Mouse (Mus musculus): ENCODE data around the gene Mlst8. TPM values are rescaled to one million over a fixed set of nuclear protein-coding genes. Genes with fewer than 3 reads are reported as not detected.

Gene Mlst8
- 47.1 and 53.7 TPM in 2 replicates for polyA plus RNA-seq (2012; rRNA removed)

- DNase-seq (ENCODE audit: low read depth): peak; percentile 98
- peak; percentile 91 for TF ChIP-seq CTCF (IDR thresholded peaks at IDR 0.05; ENCODE audit: borderline replicate concordance, extremely low read depth, insufficient read depth, insufficient read length)
- peak; percentile 51; the same call in 1 of the 2 replicates for TF ChIP-seq POLR2A (IDR thresholded peaks at IDR 0.05; ENCODE audit: borderline replicate concordance, extremely low read depth, insufficient read depth, insufficient read length, poor library complexity, severe bottlenecking)
These were observed at the start of gene Mlst8 for GRCm38 (mm10) chr17:24478663-24479380. TSS of gene Mlst8 (minus strand) at chr17:24479078.

- no peak for DNase-seq (ENCODE audit: low read depth)
- TF ChIP-seq CTCF (IDR thresholded peaks at IDR 0.05; ENCODE audit: borderline replicate concordance, extremely low read depth, insufficient read depth, insufficient read length): no peak
- TF ChIP-seq POLR2A (IDR thresholded peaks at IDR 0.05; ENCODE audit: borderline replicate concordance, extremely low read depth, insufficient read depth, insufficient read length, poor library complexity, severe bottlenecking): no peak
These were observed 49.7 kb upstream of the Mlst8 start for GRCm38 (mm10) chr17:24528560-24528918.

- TF ChIP-seq POLR2A (IDR thresholded peaks at IDR 0.05; ENCODE audit: borderline replicate concordance, extremely low read depth, insufficient read depth, insufficient read length, poor library complexity, severe bottlenecking) (peak; percentile 89; the same call in 1 of the 2 replicates), CTCF (IDR thresholded peaks at IDR 0.05; ENCODE audit: borderline replicate concordance, extremely low read depth, insufficient read depth, insufficient read length) (no peak)
- DNase-seq (ENCODE audit: low read depth): peak; percentile 100
These were observed 49.1 kb upstream of the Mlst8 start, which contains the start of gene Traf7 for GRCm38 (mm10) chr17:24527723-24528559. TSS of gene Traf7 (minus strand) at chr17:24527938.

GRCm38 (mm10) chr17:24527315-24527714 lies 48.4 kb upstream of the Mlst8 start:
- no peak for DNase-seq (ENCODE audit: low read depth)
- TF ChIP-seq POLR2A (IDR thresholded peaks at IDR 0.05; ENCODE audit: borderline replicate concordance, extremely low read depth, insufficient read depth, insufficient read length, poor library complexity, severe bottlenecking) (no peak), CTCF (IDR thresholded peaks at IDR 0.05; ENCODE audit: borderline replicate concordance, extremely low read depth, insufficient read depth, insufficient read length) (no peak)

- no peak for DNase-seq (ENCODE audit: low read depth)
- TF ChIP-seq POLR2A (IDR thresholded peaks at IDR 0.05; ENCODE audit: borderline replicate concordance, extremely low read depth, insufficient read depth, insufficient read length, poor library complexity, severe bottlenecking): no peak
- TF ChIP-seq CTCF (IDR thresholded peaks at IDR 0.05; ENCODE audit: borderline replicate concordance, extremely low read depth, insufficient read depth, insufficient read length): no peak
These were observed 45.9 kb upstream of the Mlst8 start for GRCm38 (mm10) chr17:24524734-24525133.

DNA sequence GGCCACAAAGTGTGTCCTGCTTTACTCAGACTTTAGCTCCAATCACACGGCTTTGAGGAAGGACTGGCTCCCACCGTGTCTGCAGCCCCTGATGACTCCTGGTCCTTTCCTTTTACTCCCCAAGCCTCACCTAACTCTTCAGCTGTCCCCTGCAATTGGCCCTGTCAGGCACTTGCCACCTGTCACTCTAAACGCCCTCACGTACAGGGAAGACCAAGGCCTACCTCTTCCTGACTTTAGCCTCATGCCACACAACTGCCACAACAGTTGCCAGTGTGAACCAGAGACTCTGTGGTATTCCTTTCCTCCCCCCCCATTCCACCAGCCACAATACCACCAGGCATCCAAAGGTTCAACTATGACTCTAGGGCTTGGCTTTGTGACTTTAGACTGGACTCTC lies 41.6 kb upstream of the Mlst8 start:
- DNase-seq (ENCODE audit: low read depth): no peak
- TF ChIP-seq POLR2A (IDR thresholded peaks at IDR 0.05; ENCODE audit: borderline replicate concordance, extremely low read depth, insufficient read depth, insufficient read length, poor library complexity, severe bottlenecking): no peak
- TF ChIP-seq CTCF (IDR thresholded peaks at IDR 0.05; ENCODE audit: borderline replicate concordance, extremely low read depth, insufficient read depth, insufficient read length): no peak

DNA sequence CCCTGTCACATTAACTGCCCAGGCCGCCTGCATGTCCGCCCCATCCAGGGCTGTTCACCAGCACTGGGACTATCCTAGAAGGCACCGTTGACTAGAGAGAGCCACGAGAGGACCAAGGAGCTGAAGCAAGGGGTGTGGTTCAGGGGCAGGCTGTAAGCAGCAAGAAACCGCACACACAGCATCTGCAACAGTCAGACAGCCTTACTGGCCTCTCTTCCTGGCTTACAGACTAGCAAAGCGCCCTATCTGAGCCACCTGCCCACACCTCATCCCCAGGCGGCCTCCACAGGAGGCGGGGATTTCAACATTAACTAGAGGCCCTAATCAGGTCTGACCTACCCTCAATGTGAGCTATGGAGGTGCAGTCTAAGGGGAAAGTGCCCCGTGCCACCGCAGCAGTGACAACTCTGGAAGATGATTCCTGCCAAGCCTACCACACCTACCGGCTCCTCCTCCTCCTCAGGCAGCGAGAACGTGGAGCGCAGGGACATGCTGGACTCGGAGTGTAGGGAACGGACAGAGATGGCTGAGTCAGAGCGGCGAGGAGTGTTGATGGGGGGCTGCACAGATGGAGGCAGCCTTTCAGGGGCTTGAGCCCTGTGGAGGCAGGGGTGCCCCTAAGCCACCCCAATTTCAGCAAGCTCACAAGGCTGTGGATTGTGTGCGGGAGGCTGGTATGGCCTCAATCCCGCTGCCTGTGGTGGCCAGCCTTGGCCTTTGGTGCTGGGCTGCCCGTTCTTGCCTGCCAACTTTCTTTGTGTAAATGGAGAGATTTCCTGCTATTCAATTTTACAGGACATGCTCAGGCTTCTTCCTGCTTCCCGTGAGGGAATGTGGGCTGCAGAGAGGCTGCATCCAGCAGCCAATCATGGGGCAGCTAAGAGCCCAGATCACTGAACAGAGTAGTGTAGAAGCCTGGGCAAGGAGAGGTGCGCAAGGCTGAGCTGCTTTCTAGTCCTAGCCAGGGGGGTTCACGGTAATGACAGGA lies 35.7 kb upstream of the Mlst8 start:
- DNase-seq (ENCODE audit: low read depth): no peak

DNA sequence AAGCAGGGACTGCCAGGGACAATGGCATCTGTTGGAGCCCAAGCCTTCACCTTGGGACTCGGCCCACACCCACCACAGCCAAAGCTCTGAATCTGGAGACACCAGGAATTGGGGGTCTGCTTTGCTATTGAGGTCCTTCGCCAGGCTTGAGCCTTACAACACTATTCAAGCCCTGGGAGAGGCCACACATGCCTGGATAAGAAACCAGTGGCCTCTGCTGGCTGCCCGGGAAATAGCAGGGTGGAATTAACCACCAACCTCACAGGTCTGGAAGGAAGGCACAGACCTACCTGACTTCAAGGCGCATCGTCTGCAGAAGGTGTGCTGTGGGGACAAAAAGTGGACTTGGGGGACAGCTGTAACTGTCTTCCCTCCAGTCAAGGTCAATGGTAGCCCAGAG lies 34.7 kb upstream of the Mlst8 start:
- DNase-seq (ENCODE audit: low read depth): peak; percentile 72
- TF ChIP-seq CTCF (IDR thresholded peaks at IDR 0.05; ENCODE audit: borderline replicate concordance, extremely low read depth, insufficient read depth, insufficient read length) (peak; percentile 82), POLR2A (IDR thresholded peaks at IDR 0.05; ENCODE audit: borderline replicate concordance, extremely low read depth, insufficient read depth, insufficient read length, poor library complexity, severe bottlenecking) (no peak)

More for the DNA sequence above, 35.7 kb upstream of the Mlst8 start:
- TF ChIP-seq CTCF (IDR thresholded peaks at IDR 0.05; ENCODE audit: borderline replicate concordance, extremely low read depth, insufficient read depth, insufficient read length) (no peak), POLR2A (IDR thresholded peaks at IDR 0.05; ENCODE audit: borderline replicate concordance, extremely low read depth, insufficient read depth, insufficient read length, poor library complexity, severe bottlenecking) (no peak)

DNA sequence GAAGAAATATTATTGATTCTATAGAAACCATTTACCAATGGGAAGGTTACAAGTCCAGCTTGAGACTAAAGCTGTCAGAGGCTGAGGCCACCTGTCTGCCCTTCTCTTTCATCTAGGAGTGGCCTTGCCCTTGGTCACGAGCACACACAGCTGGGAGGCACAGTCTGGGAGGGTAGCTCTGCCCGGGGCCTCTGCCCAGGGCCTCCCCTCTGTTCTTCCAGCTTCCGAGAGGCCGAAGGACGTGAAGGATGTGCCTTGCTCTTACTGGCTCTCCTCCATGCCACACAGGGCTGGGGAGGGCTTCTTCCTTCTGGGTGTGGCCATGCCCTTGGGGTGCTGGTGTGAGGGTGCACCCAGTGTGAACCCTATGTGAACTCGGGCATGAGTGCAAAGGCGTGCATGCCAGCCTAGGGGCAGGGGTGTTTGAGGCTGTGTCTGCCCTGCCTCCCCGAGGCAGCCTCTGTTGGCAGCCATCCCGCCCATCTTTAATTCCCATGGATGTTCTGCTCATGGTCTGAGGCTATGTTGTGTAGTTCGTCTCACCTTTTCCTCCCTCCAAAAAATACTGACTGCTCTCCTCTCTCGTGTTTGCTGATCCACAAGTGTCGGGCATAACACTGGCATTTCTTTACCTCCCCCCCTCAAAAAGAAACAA lies 29.1 kb upstream of the Mlst8 start:
- TF ChIP-seq POLR2A (IDR thresholded peaks at IDR 0.05; ENCODE audit: borderline replicate concordance, extremely low read depth, insufficient read depth, insufficient read length, poor library complexity, severe bottlenecking) (no peak), CTCF (IDR thresholded peaks at IDR 0.05; ENCODE audit: borderline replicate concordance, extremely low read depth, insufficient read depth, insufficient read length) (no peak)

DNA sequence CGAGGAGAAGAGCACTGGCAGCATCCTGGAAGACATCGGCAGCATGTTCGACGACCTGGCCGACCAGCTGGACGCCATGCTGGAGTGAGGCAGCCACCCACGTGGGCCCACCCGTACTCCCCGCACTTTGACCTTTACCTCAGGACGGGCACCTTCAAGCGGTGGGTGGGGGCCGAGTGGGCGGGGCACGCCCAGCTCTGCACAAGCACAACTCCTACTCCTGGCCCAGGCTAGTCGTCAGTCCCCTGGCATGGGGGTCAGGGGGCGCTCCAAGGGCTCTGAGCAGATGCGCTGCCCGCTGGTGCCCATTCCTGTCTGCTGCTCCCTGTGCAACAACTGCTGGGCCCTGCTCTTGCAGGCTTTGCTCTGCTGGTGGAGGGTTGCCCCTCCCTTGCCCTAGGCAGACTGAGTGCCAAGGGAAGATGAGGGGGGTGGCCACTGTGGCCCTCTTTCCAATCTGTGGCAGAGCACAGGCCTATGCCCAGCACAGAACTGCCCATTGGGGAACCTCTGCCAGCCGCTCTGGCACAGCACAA lies 28.3 kb upstream of the Mlst8 start:
- TF ChIP-seq POLR2A (IDR thresholded peaks at IDR 0.05; ENCODE audit: borderline replicate concordance, extremely low read depth, insufficient read depth, insufficient read length, poor library complexity, severe bottlenecking): no peak
- TF ChIP-seq CTCF (IDR thresholded peaks at IDR 0.05; ENCODE audit: borderline replicate concordance, extremely low read depth, insufficient read depth, insufficient read length): no peak
- DNase-seq (ENCODE audit: low read depth): no peak

More for the DNA sequence above, 29.1 kb upstream of the Mlst8 start:
- DNase-seq (ENCODE audit: low read depth): no peak

Measured in brain, embryonic 14.5 days (tissue).